Mouse (Mus musculus) limb, embryonic 15.5 days (tissue): Measurements from ENCODE around the gene Slc6a19. TPM values are rescaled to one million over a fixed set of nuclear protein-coding genes. Genes with fewer than 3 reads are reported as not detected.

ENCODE experiments used
- ATAC-seq: fragments of 200-750 bp; cut with Nextera tagmentation; 2 replicates; pipeline ENCODE4 v1.8.0; 2017; ENCODE audit warnings: low read depth, moderate TSS enrichment; ENCODE audit not compliant: insufficient number of reproducible peaks, low FRiP score, low TSS enrichment
- H3K27ac ChIP-seq: fragments of 300-500 bp; sonication (generic); 2 replicates; pipeline ENCODE4 v1.5.1; 2015; ENCODE audit warnings: moderate library complexity, mild to moderate bottlenecking, inconsistent platforms
- H3K27me3 ChIP-seq: fragments of 300-500 bp; sonication (generic); 2 replicates; pipeline ENCODE4 v1.6.1; 2015; ENCODE audit warnings: inconsistent platforms
- H3K36me3 ChIP-seq: fragments of 300-500 bp; sonication (generic); 2 replicates; pipeline ENCODE4 v1.6.1; 2015; ENCODE audit warnings: inconsistent platforms
- H3K4me1 ChIP-seq: fragments of 300-500 bp; sonication (generic); 2 replicates; pipeline ENCODE4 v1.6.1; 2015; ENCODE audit warnings: inconsistent platforms
- H3K4me2 ChIP-seq: fragments of 300-500 bp; sonication (generic); 2 replicates; pipeline ENCODE4 v1.6.1; 2015; ENCODE audit warnings: mild to moderate bottlenecking, inconsistent platforms
- H3K4me3 ChIP-seq: fragments of 300-500 bp; sonication (generic); 2 replicates; pipeline ENCODE4 v1.5.1; 2015; ENCODE audit warnings: mild to moderate bottlenecking, inconsistent platforms
- H3K9ac ChIP-seq: fragments of 300-500 bp; sonication (generic); 2 replicates; pipeline ENCODE4 v1.6.1; 2015; ENCODE audit warnings: inconsistent platforms
- H3K9me3 ChIP-seq: fragments of 300-500 bp; sonication (generic); 2 replicates; pipeline ENCODE4 v1.6.1; 2016; ENCODE audit warnings: inconsistent platforms
- WGBS: fragments of 180-500 bp; shearing (Covaris S2); methylation state at CpG from one replicate; pipeline ENCODE4 v1.1.7; 2015; 5-methylcytosine and 5-hydroxymethylcytosine counted together
- polyA plus RNA-seq: library from polyadenylated mRNA; unstranded; fragments of >200 nt; fragmentation: Nextera tagmentation; extraction: Ambion mirVana; gene quantifications from 2 replicates; pipeline ENCODE4 v1.2.1, GENCODE M21; 2015

Gene Slc6a19
- polyA plus RNA-seq, 1 experiment from 2014 or later = 1.5 TPM

DNA sequence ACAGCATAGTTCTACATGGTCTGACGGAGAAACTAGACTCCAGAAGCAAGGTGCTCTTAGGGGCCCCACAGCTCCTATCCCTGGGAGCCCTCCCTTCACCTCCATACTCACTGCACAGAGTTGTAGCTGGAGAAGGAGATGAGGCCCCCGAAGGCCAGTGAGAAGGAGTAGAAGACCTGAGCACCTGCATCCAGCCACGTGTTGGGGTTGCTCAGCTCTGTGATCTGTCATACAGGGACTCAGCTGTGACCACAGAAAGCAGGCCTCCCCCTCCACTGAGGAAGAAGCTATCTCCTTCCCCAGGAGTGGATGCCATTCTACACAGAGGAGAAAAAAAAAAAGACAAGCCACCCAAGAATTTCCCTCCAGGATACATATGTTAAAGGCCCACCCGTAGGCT is 15.7 kb downstream of the Slc6a19 start:
- Histone ChIP-seq H3K4me1 (no peaks in the 10 kb centered on the region), H3K27ac (no peak overlapping the region), H3K4me3 (no peak overlapping the region), H3K4me2 (no peak overlapping the region), H3K9ac (no peak overlapping the region), H3K9me3 (no peaks in the 10 kb centered on the region), H3K36me3 (no peaks in the 10 kb centered on the region), H3K27me3 (no peaks in the 10 kb centered on the region)
- ATAC-seq = no peak
- WGBS = 74% methylated on average over 4 of the region's 4 CpGs

DNA sequence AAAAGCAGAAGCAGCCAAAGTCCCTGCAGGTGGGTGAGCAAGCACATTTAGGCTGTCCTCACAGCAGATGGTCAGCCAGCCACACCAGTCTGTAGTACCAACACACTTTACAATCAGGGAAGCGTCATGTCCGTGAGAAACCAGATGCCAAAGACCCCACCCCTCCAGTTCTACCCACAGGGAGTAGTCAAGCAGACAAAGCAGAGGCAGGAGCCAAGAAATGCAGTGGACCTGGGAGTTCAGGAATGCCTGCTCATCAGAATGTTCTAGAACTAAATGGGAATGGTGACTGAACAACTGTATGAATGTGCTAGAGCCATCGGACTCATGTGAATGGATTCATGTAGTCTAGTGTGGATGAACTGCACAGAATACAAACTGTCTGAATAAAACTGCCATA is 17.1 kb downstream of the Slc6a19 start:
- Histone ChIP-seq H3K27me3 (no peaks in the 10 kb centered on the region), H3K9me3 (no peaks in the 10 kb centered on the region), H3K9ac (no peak overlapping the region)

DNA sequence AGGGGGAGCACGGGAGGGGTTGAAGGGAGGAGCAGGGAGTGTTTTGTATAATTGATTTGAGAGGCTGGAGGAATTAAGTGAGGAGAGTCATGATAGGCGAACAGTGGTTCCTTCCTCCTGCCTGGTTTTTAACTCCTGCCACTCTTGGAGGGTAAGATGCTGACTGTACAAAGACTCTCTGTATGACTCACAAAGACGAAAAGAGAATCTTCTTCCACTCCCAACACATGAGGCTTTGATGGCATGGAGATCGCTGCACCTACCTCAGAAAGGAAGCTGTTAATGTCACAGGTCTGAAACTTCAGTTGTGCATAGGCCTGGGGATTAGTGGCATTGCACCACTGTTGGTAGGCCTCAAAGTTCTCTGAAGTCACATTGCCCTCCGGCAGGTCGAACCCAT is 19.2 kb downstream of the Slc6a19 start:
- H3K9me3 ChIP-seq = no peaks in the 10 kb centered on the region
- no peak overlapping the region for H3K9ac ChIP-seq
- H3K36me3 ChIP-seq = no peaks in the 10 kb centered on the region
- H3K4me3 ChIP-seq = no peak overlapping the region
- no peaks in the 10 kb centered on the region for H3K27me3 ChIP-seq
- no peak for ATAC-seq
- no peak overlapping the region for H3K27ac ChIP-seq
- no peak overlapping the region for H3K4me2 ChIP-seq
- 80% methylated on average over 6 of the region's 6 CpGs for WGBS
- no peaks in the 10 kb centered on the region for H3K4me1 ChIP-seq

More for the DNA sequence above, 17.1 kb downstream of the Slc6a19 start:
- H3K4me2 ChIP-seq = no peak overlapping the region
- WGBS = 49% methylated on average over 3 of the region's 3 CpGs
- H3K4me3 ChIP-seq = no peak overlapping the region
- no peak overlapping the region for H3K27ac ChIP-seq
- no peak for ATAC-seq
- no peaks in the 10 kb centered on the region for H3K36me3 ChIP-seq
- H3K4me1 ChIP-seq = no peaks in the 10 kb centered on the region

DNA sequence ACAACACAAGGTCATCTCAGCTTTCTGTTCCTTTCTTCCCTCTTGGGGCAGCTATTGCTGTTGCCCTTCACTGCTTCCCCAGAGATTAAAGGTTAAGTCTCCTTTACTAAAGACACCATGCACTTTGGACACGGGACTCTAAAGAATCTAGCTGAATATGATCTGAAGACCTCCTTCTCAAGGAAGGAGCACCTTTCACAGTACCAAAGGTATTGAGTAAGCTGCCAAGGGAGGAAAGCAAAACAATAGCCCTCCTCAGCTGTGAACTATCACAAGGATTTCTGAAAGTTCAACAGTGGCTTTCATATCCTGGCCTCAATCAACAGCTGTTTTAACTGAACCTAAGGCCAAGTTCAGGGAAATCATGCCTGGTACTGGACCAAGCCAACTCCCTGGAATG is 20.3 kb downstream of the Slc6a19 start:
- 83% methylated on average over 1 of the region's 1 CpGs for WGBS
- Histone ChIP-seq H3K4me1 (no peaks in the 10 kb centered on the region), H3K27me3 (no peaks in the 10 kb centered on the region), H3K9ac (no peak overlapping the region), H3K4me3 (no peak overlapping the region), H3K27ac (no peak overlapping the region), H3K4me2 (no peak overlapping the region), H3K9me3 (no peaks in the 10 kb centered on the region), H3K36me3 (no peaks in the 10 kb centered on the region)
- no peak for ATAC-seq

DNA sequence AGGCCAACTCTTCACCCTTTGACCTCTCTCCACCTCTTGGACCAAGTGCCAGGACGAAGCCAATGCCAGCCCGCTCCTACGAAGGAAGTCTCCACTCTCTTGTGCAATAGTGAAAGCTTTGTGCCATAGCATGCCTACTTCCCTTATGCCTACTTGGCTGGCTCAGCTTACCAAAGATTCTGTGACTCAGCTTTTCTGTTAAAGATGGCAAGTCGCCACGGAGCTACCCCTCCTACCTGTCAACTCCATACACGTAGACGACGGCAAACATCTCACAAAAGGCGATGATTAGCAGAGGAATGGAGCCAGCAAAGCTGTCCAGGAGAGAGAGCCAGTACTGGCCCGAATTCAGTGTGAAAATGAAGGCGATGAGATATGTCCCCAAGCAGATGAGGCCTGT is 21.0 kb downstream of the Slc6a19 start:
- Histone ChIP-seq H3K9me3 (no peaks in the 10 kb centered on the region), H3K27me3 (no peaks in the 10 kb centered on the region), H3K9ac (no peak overlapping the region), H3K36me3 (no peaks in the 10 kb centered on the region), H3K4me2 (no peak overlapping the region), H3K27ac (no peak overlapping the region), H3K4me3 (no peak overlapping the region), H3K4me1 (no peaks in the 10 kb centered on the region)
- no peak for ATAC-seq
- 88% methylated on average over 11 of the region's 11 CpGs for WGBS

DNA sequence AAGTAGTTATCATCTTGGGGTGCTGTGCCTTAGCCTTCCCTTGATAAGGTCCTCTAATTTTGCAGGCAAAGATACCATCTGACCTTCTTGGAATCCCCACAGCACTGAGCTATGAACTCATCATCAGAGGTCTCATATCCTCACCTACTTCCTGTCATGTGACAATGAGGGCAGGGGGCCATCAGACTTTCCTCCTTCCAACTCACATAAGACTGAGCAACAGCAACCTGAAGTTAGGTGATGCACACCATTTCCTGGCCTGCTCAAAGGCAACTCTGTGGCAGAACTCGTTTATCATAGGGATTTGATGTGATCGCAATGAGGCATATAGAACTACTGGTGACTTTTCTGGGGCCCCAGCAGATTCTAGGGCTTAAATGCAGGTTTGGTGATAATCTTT is 22.4 kb downstream of the Slc6a19 start:
- H3K27ac ChIP-seq = no peak overlapping the region
- H3K9ac ChIP-seq = no peak overlapping the region
- ATAC-seq = no peak
- H3K4me3 ChIP-seq = no peak overlapping the region
- no peak overlapping the region for H3K4me2 ChIP-seq
- no peaks in the 10 kb centered on the region for H3K4me1 ChIP-seq
- WGBS = 88% methylated on average over 2 of the region's 2 CpGs
- H3K27me3 ChIP-seq = no peaks in the 10 kb centered on the region
- no peaks in the 10 kb centered on the region for H3K36me3 ChIP-seq
- H3K9me3 ChIP-seq = no peaks in the 10 kb centered on the region

DNA sequence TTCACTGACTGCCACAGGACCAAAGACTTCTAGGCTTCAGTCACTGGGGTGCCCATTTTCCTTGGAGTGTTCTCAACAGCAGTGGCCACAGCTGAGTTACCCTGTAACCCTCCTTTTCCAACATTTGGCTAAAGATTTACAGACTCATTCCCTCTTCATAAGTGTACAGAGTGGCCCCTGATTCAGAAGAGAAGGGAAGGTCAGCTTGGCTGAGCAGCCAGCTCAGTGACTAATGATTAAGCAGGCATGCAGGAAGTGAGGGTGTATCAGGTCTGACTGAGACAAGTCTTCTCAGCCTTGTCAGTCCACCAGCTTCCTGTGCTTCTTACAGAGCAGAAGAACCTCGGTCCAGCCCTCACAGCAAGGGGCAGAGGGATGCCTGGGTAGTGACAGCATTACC is 24.3 kb downstream of the Slc6a19 start:
- WGBS = 44% methylated on average over 1 of the region's 1 CpGs
- Histone ChIP-seq H3K4me3 (no peak overlapping the region), H3K27me3 (no peaks in the 10 kb centered on the region), H3K4me1 (no peaks in the 10 kb centered on the region), H3K36me3 (no peaks in the 10 kb centered on the region), H3K27ac (no peak overlapping the region), H3K9me3 (no peaks in the 10 kb centered on the region), H3K4me2 (no peak overlapping the region), H3K9ac (no peak overlapping the region)
- no peak for ATAC-seq

DNA sequence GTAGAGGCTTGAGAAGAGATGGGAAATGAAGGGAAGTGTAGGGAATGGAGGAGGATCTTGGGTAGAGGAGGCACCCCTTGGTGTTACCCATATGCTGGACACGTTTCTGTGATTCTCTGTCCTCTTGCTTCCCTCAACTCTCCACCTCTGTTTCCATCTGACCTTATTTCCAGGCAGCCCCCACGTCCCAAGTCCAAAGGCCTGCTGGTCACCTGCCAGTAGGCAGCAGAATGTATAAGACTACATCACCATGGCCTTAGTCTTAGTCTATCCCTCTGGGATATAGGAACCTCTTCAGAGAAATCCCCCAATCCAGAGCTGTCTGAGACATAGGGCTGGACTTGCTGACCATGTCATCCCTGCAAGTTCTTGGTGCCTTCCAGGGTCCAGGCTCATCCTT is 25.4 kb downstream of the Slc6a19 start:
- Histone ChIP-seq H3K27ac (no peak overlapping the region), H3K36me3 (no peaks in the 10 kb centered on the region), H3K4me3 (no peak overlapping the region), H3K4me2 (no peak overlapping the region), H3K9me3 (no peaks in the 10 kb centered on the region), H3K27me3 (no peaks in the 10 kb centered on the region), H3K9ac (no peak overlapping the region), H3K4me1 (no peaks in the 10 kb centered on the region)
- WGBS = 51% methylated on average over 2 of the region's 2 CpGs
- no peak for ATAC-seq

DNA sequence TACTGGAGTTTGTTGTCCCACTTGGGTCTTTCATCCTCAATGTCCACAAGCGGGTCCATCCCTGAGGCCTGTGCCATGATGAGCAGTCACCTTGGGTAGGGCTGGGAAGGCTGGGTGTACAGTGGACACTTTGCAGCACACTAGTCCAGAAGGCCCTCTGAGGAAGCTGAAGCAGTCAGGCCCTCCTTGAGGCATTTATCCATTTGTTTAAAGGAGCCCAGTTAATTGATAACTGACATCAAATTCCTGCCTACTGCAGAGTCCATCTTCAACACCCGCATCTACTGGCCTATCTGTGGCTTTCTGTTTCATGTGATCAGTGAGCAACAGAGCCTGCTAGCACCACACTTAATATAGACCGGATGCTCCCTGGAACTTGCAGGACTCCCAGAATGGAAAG is 26.8 kb downstream of the Slc6a19 start, which contains the start of gene Slc6a18:
TSS of gene Slc6a18 (minus strand) at position 171 of the 400 bp plus-strand sequence.
- Histone ChIP-seq H3K4me1 (no peaks in the 10 kb centered on the region), H3K4me2 (no peak within 1 kb of the TSS), H3K36me3 (no peaks in the 10 kb centered on the region), H3K27ac (no peak within 1 kb of the TSS), H3K9ac (no peak within 1 kb of the TSS), H3K9me3 (no peaks in the 10 kb centered on the region), H3K27me3 (no peaks in the 10 kb centered on the region), H3K4me3 (no peak within 1 kb of the TSS)
- no peak for ATAC-seq
- WGBS = 75% methylated on average over 3 of the region's 3 CpGs

DNA sequence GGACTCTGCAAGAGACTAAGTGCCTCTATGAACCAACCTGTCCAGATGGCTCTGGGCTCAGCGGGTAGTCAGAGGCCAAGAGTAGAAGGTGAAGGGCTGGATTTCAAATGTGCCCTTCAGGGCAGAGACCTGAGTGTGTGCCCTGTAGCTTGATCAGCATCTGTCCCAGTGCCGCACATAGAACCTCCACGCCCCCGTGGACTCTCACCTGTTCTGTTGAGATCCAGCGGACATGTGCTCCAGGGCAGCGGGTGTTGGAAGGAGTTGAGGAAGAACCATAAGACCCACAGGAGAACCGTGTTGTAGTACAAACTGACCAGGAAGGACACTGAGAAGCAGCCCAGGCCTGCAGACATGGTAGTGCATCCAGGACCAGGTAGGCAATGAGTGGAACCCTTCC is 29.5 kb downstream of the Slc6a19 start:
- no peaks in the 10 kb centered on the region for H3K9me3 ChIP-seq
- WGBS = 93% methylated on average over 7 of the region's 7 CpGs
- H3K27ac ChIP-seq = no peak overlapping the region
- no peak overlapping the region for H3K4me3 ChIP-seq
- no peaks in the 10 kb centered on the region for H3K27me3 ChIP-seq
- no peaks in the 10 kb centered on the region for H3K36me3 ChIP-seq
- no peak overlapping the region for H3K9ac ChIP-seq
- no peak for ATAC-seq
- H3K4me1 ChIP-seq = no peaks in the 10 kb centered on the region
- H3K4me2 ChIP-seq = no peak overlapping the region

DNA sequence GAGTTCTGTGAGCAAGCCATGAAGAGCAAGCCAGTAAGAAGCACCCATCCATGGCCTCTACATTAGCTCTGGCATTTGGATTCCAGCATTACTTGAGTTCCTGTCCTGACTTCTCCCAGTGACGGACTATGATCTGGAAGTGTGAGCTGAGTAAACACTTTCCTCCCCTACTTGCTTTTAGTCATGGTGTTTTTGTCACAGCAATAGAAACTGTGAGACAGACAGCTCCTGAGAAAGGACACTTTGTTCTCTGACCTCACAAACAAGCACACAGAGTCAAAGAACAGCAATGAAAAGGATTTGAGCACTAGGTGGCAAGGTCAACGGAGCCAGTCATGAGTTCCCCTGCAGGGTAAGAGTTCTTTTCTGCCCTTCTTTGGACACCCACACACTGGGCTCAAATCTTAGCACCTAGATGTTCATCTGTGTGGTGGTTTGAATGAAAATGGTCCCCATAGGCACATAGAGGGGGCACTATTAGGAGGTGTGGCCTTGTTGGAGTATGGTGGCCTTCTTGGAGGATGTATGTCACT is 44.4 kb downstream of the Slc6a19 start:
- no peak overlapping the region for H3K9ac ChIP-seq
- no peak for ATAC-seq
- H3K9me3 ChIP-seq = no peaks in the 10 kb centered on the region
- no peaks in the 10 kb centered on the region for H3K4me1 ChIP-seq
- H3K4me2 ChIP-seq = no peak overlapping the region
- H3K27me3 ChIP-seq = no peaks in the 10 kb centered on the region
- no peak overlapping the region for H3K4me3 ChIP-seq
- 85% methylated on average over 2 of the region's 2 CpGs for WGBS
- H3K27ac ChIP-seq = no peak overlapping the region
- H3K36me3 ChIP-seq = no peaks in the 10 kb centered on the region

DNA sequence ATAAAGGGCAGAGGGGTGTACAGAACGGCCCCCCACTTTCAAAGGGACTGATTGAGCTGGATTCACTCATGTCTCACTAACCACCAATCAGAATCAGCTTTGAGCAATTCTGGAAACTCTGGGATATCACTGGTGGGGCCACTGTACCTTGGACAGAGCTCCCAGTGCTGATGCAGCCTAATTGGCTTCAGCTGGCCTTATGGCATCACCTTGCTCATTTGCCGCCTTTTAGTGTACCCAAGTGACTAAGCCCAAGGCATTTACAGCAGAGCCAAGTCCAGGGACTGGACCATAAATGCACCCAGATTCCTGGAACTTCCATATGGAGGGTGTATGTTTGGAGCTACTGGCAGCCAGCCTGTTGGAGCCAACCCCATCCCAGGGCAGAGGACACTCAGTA is 45.7 kb downstream of the Slc6a19 start:
- Histone ChIP-seq H3K4me1 (no peaks in the 10 kb centered on the region), H3K27ac (no peak overlapping the region), H3K9me3 (no peaks in the 10 kb centered on the region), H3K27me3 (no peaks in the 10 kb centered on the region), H3K9ac (no peak overlapping the region), H3K4me3 (no peak overlapping the region), H3K4me2 (no peak overlapping the region), H3K36me3 (no peaks in the 10 kb centered on the region)
- ATAC-seq = no peak
- WGBS = 34% methylated on average over 2 of the region's 2 CpGs

DNA sequence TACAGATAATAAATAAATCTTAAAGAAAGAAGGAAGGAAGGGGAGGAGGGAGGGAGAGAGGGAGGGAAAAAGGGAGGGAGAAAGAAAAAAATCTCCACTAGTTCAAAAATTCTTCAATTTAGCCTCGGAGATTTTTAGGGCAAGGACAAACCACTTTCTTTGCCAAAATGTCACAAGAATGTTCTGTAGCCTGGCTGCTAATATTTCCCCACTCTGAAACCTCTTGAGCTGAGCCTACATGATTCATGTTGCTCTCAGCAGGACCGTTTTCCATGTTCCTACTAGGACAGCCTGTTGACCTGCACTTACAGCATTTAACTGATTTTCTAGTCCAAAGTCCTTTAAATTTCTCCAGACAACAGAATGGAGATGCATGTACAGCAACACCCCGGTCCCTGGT is 49.7 kb downstream of the Slc6a19 start:
- Histone ChIP-seq H3K27ac (no peak overlapping the region), H3K27me3 (no peaks in the 10 kb centered on the region), H3K36me3 (no peaks in the 10 kb centered on the region), H3K9ac (no peak overlapping the region), H3K4me2 (no peak overlapping the region), H3K4me1 (no peaks in the 10 kb centered on the region), H3K9me3 (no peaks in the 10 kb centered on the region), H3K4me3 (no peak overlapping the region)
- ATAC-seq = no peak
- 78% methylated on average over 3 of the region's 3 CpGs for WGBS
